Mouse (Mus musculus) intestine, embryonic 16.5 days (tissue): ENCODE data around the gene Nedd9. TPM values are rescaled to one million over a fixed set of nuclear protein-coding genes. Genes with fewer than 3 reads are reported as not detected.
A peak's percentile ranks its signal among the peaks of the same experiment; 100 is the strongest.

Experiments
- ATAC-seq: fragments of 200-750 bp; cut with Nextera tagmentation; 2 replicates; pipeline ENCODE4 v1.8.0; 2017; ENCODE audit warnings: moderate TSS enrichment, moderate library complexity
- H3K27ac ChIP-seq: fragments of 300-500 bp; sonication (generic); 2 replicates; pipeline ENCODE4 v1.5.1; 2014; ENCODE audit warnings: mild to moderate bottlenecking, low read length
- H3K27me3 ChIP-seq: fragments of 300-500 bp; sonication (generic); replicated peaks from 2 replicates; pipeline ENCODE4 v1.6.1; 2014; ENCODE audit warnings: low read length, control low read depth, mixed read lengths; ENCODE audit not compliant: control insufficient read depth, insufficient read depth
- H3K36me3 ChIP-seq: fragments of 300-500 bp; sonication (generic); 2 replicates; pipeline ENCODE4 v1.6.1; 2014; ENCODE audit warnings: low read length, control low read depth; ENCODE audit not compliant: control insufficient read depth, insufficient read depth
- H3K4me1 ChIP-seq: fragments of 300-500 bp; sonication (generic); 2 replicates; pipeline ENCODE4 v1.6.1; 2014; ENCODE audit warnings: low read length, control low read depth, mixed read lengths; ENCODE audit not compliant: control insufficient read depth, insufficient read depth
- H3K4me2 ChIP-seq: fragments of 300-500 bp; sonication (generic); 2 replicates; pipeline ENCODE4 v1.6.1; 2014; ENCODE audit warnings: low read depth, low read length, control low read depth
- H3K4me3 ChIP-seq: fragments of 300-500 bp; sonication (generic); 2 replicates; pipeline ENCODE4 v1.5.1; 2014; ENCODE audit warnings: mild to moderate bottlenecking, low read length
- H3K9ac ChIP-seq: fragments of 300-500 bp; sonication (generic); 2 replicates; pipeline ENCODE4 v1.6.1; 2014; ENCODE audit warnings: low read depth, low read length
- H3K9me3 ChIP-seq: fragments of 300-500 bp; sonication (generic); 2 replicates; pipeline ENCODE4 v1.6.1; 2016; ENCODE audit warnings: low read length, control low read depth; ENCODE audit not compliant: control insufficient read depth
- WGBS: fragments of 180-500 bp; shearing (Covaris S2); extraction: QIAGEN DNeasy Blood & Tissue Kit; methylation state at CpG from one replicate; pipeline ENCODE4 v1.1.7; 2014; 5-methylcytosine and 5-hydroxymethylcytosine counted together
- polyA plus RNA-seq: library from polyadenylated mRNA; unstranded; fragments of >200 nt; fragmentation: Nextera tagmentation; extraction: Ambion mirVana; gene quantifications from 2 replicates; pipeline ENCODE4 v1.2.1, GENCODE M21; 2015

Gene Nedd9
- polyA plus RNA-seq, 1 experiment from 2014 or later = 38.5 TPM

GRCm38 (mm10) chr13:41341422-41341821 lies 145.7 kb downstream of the Nedd9 start:
- no peaks in the 10 kb centered on the region for H3K27me3 ChIP-seq
- no peak overlapping the region for H3K4me2 ChIP-seq
- WGBS = 73% methylated on average over 9 of the region's 9 CpGs
- no peak overlapping the region for H3K9ac ChIP-seq
- H3K4me3 ChIP-seq = no peak overlapping the region
- no peaks in the 10 kb centered on the region for H3K9me3 ChIP-seq
- H3K27ac ChIP-seq = peak overlapping the region; percentile 94
- peaks cover 51% of the 10 kb centered on the region for H3K4me1 ChIP-seq
- ATAC-seq = peak; percentile 16; the same call in 1 of the 2 replicates
- H3K36me3 ChIP-seq = peaks cover 10% of the 10 kb centered on the region; the same call in 1 of the 2 replicates

GRCm38 (mm10) chr13:41339653-41340351 lies 147.4 kb downstream of the Nedd9 start:
- ATAC-seq = no peak
- 0 out of 2 replicates have a peak overlapping the region, but pooled peaks have one; percentile 4 for H3K9ac ChIP-seq
- WGBS = 66% methylated on average over 22 of the region's 22 CpGs
- H3K9me3 ChIP-seq = no peaks in the 10 kb centered on the region
- H3K27ac ChIP-seq = peak overlapping the region; percentile 45; the same call in 1 of the 2 replicates
- H3K4me3 ChIP-seq = no peak overlapping the region
- H3K27me3 ChIP-seq = no peaks in the 10 kb centered on the region
- H3K4me2 ChIP-seq = no peak overlapping the region
- peaks cover 10% of the 10 kb centered on the region; the same call in 1 of the 2 replicates for H3K36me3 ChIP-seq
- H3K4me1 ChIP-seq = peaks cover 49% of the 10 kb centered on the region

- ATAC-seq = no peak
- Histone ChIP-seq H3K9me3 (no peaks in the 10 kb centered on the region), H3K4me3 (no peak overlapping the region), H3K4me2 (no peak overlapping the region), H3K9ac (no peak overlapping the region), H3K4me1 (peaks cover 48% of the 10 kb centered on the region), H3K36me3 (peaks cover 10% of the 10 kb centered on the region; the same call in 1 of the 2 replicates), H3K27me3 (no peaks in the 10 kb centered on the region), H3K27ac (peak overlapping the region; percentile 45)
- 71% methylated on average over 5 of the region's 5 CpGs for WGBS
These were observed 148.0 kb downstream of the Nedd9 start for GRCm38 (mm10) chr13:41339195-41339594.

- Histone ChIP-seq H3K9me3 (no peaks in the 10 kb centered on the region), H3K4me3 (no peak overlapping the region), H3K27ac (no peak overlapping the region), H3K9ac (no peak overlapping the region), H3K27me3 (no peaks in the 10 kb centered on the region), H3K4me1 (peaks cover 47% of the 10 kb centered on the region), H3K36me3 (peaks cover 10% of the 10 kb centered on the region; the same call in 1 of the 2 replicates), H3K4me2 (no peak overlapping the region)
- no peak for ATAC-seq
- 92% methylated on average over 2 of the region's 2 CpGs for WGBS
These were observed 149.8 kb downstream of the Nedd9 start for GRCm38 (mm10) chr13:41337407-41337806.

GRCm38 (mm10) chr13:41336260-41336659 lies 150.9 kb downstream of the Nedd9 start:
- no peak overlapping the region for H3K4me3 ChIP-seq
- H3K4me2 ChIP-seq = peak overlapping the region; percentile 17; the same call in 1 of the 2 replicates
- ATAC-seq = peak; percentile 58
- H3K9me3 ChIP-seq = no peaks in the 10 kb centered on the region
- WGBS = 30% methylated on average over 6 of the region's 6 CpGs
- 0 out of 2 replicates have a peak overlapping the region, but pooled peaks have one; percentile 1 for H3K9ac ChIP-seq
- H3K27ac ChIP-seq = peak overlapping the region; percentile 83
- peaks cover 41% of the 10 kb centered on the region for H3K4me1 ChIP-seq
- no peaks in the 10 kb centered on the region for H3K27me3 ChIP-seq
- H3K36me3 ChIP-seq = peaks cover 10% of the 10 kb centered on the region; the same call in 1 of the 2 replicates

- no peak overlapping the region for H3K4me3 ChIP-seq
- H3K4me1 ChIP-seq = peaks cover 46% of the 10 kb centered on the region
- peaks cover 10% of the 10 kb centered on the region; the same call in 1 of the 2 replicates for H3K36me3 ChIP-seq
- 0 out of 2 replicates have a peak overlapping the region, but pooled peaks have one; percentile 1 for H3K9ac ChIP-seq
- 69% methylated on average over 5 of the region's 5 CpGs for WGBS
- peak; percentile 26; the same call in 1 of the 2 replicates for ATAC-seq
- H3K27me3 ChIP-seq = no peaks in the 10 kb centered on the region
- peak overlapping the region; percentile 17; the same call in 1 of the 2 replicates for H3K4me2 ChIP-seq
- H3K27ac ChIP-seq = peak overlapping the region; percentile 83
- H3K9me3 ChIP-seq = no peaks in the 10 kb centered on the region
These were observed 151.4 kb downstream of the Nedd9 start for GRCm38 (mm10) chr13:41335767-41336166.

- peaks cover 10% of the 10 kb centered on the region; the same call in 1 of the 2 replicates for H3K36me3 ChIP-seq
- H3K9ac ChIP-seq = no peak overlapping the region
- peaks cover 44% of the 10 kb centered on the region for H3K4me1 ChIP-seq
- no peaks in the 10 kb centered on the region for H3K27me3 ChIP-seq
- H3K27ac ChIP-seq = peak overlapping the region; percentile 75
- 61% methylated on average over 5 of the region's 5 CpGs for WGBS
- ATAC-seq = peak; percentile 30; the same call in 1 of the 2 replicates
- no peak overlapping the region for H3K4me2 ChIP-seq
- no peak overlapping the region for H3K4me3 ChIP-seq
- H3K9me3 ChIP-seq = no peaks in the 10 kb centered on the region
These were observed 152.5 kb downstream of the Nedd9 start for GRCm38 (mm10) chr13:41334641-41335000.

GRCm38 (mm10) chr13:41333889-41334640 lies 153.1 kb downstream of the Nedd9 start:
- WGBS = 57% methylated on average over 14 of the region's 14 CpGs
- Histone ChIP-seq H3K36me3 (peaks cover 10% of the 10 kb centered on the region; the same call in 1 of the 2 replicates), H3K9ac (peak overlapping the region; percentile 54), H3K4me1 (peaks cover 39% of the 10 kb centered on the region), H3K27ac (peak overlapping the region; percentile 75), H3K9me3 (no peaks in the 10 kb centered on the region), H3K4me3 (no peak overlapping the region), H3K4me2 (no peak overlapping the region), H3K27me3 (no peaks in the 10 kb centered on the region)
- peak; percentile 77 for ATAC-seq

- no peaks in the 10 kb centered on the region for H3K36me3 ChIP-seq
- WGBS = 92% methylated on average over 7 of the region's 7 CpGs
- no peak overlapping the region for H3K4me3 ChIP-seq
These were observed 155.4 kb downstream of the Nedd9 start for GRCm38 (mm10) chr13:41331671-41332340.

More at GRCm38 (mm10) chr13:41331671-41332340, 155.4 kb downstream of the Nedd9 start:
- ATAC-seq = no peak
- no peak overlapping the region for H3K4me2 ChIP-seq
- H3K27me3 ChIP-seq = no peaks in the 10 kb centered on the region
- H3K9ac ChIP-seq = no peak overlapping the region
- no peaks in the 10 kb centered on the region for H3K9me3 ChIP-seq
- no peak overlapping the region for H3K27ac ChIP-seq
- H3K4me1 ChIP-seq = peaks cover 37% of the 10 kb centered on the region
